Mouse (Mus musculus): ENCODE measurements around the gene Slc22a7. TPM values are rescaled to one million over a fixed set of nuclear protein-coding genes. Genes with fewer than 3 reads are reported as not detected.

The Slc22a7 gene
- polyA plus RNA-seq, 1 experiment: not detected

DNA sequence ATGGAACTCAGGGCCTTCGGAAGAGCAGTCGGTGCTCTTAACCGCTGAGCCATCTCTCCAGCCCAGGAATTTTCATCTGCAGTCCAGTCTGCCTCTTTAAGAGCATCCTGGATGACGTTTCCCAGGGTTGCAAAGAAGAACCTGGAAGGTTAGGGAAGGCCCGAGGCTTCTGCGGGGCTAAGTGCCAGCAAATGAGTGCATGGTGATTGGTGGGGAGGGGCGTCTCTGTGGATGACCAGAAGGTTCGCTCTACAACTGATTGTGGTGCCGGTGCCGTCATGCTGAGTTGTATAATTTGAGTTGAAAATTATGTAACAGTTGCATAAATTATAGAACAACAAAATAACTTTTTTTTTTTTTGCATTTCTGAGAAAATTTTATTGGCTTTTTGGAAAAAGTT, 919 bp upstream of the Slc22a7 start:
- H3K27ac ChIP-seq (ENCODE audit: insufficient read depth, low read depth, low read length): no peak overlapping the region
- WGBS: 90% methylated on average over 10 of the region's 10 CpGs

DNA sequence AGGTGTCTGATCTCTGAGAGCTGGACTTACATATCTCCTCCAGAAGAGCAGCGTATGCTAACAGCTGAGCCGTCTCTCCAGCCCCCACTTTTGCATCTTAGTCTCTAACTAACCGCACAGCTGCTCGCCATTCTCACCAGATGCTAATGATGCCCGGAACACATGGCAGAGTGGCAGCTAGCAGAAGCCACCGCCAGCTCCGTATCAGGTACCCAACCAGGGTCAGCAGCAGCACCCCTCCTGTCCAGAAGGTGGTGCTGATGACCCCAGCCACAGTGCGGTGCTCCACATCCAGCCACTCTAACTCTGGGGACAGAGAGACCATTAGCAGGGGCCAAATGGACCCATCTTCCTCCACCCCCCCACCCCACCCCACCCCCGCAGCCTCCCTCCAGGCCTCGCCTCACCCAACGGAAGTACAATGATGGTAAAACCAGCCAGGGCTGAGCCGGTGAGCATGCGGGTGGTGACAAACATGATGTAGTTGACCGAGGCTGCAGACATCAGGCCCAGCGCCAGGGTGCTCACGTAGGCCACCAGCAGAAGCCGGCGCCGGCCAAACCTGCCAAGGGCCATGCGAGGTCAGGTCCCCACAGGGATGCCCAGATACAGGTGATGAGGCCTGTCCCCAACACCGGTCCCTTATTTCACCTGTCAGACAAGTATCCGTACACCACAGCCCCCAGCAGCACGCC, 1.4 kb downstream of the Slc22a7 start:
- TF ChIP-seq CTCF (IDR thresholded peaks at IDR 0.05; ENCODE audit: extremely low read depth, insufficient read length, insufficient replicate concordance, low read depth, low read length) (peak; percentile 36; the same call in 1 of the 2 replicates), POLR2A (IDR thresholded peaks at IDR 0.05; ENCODE audit: low read depth, low read length) (no peak)
- Histone ChIP-seq H3K36me3 (ENCODE audit: control insufficient read depth, insufficient read depth, low read length) (no peaks in the 10 kb centered on the region), H3K27ac (ENCODE audit: insufficient read depth, low read depth, low read length) (no peak overlapping the region), H3K27me3 (ENCODE audit: control insufficient read depth, insufficient read depth, low read length) (peaks cover 7% of the 10 kb centered on the region; the same call in 1 of the 2 replicates), H3K4me1 (ENCODE audit: control insufficient read depth, insufficient read depth, insufficient read length, low read length) (peaks cover 2% of the 10 kb centered on the region; the same call in 1 of the 2 replicates), H3K4me3 (ENCODE audit: low read depth, low read length) (no peak overlapping the region)
- WGBS: 25% methylated on average over 23 of the region's 23 CpGs

More for the DNA sequence above, 919 bp upstream of the Slc22a7 start:
- Histone ChIP-seq H3K36me3 (ENCODE audit: control insufficient read depth, insufficient read depth, low read length) (no peaks in the 10 kb centered on the region), H3K4me3 (ENCODE audit: low read depth, low read length) (no peak overlapping the region), H3K4me1 (ENCODE audit: control insufficient read depth, insufficient read depth, insufficient read length, low read length) (no peaks in the 10 kb centered on the region), H3K27me3 (ENCODE audit: control insufficient read depth, insufficient read depth, low read length) (peaks cover 10% of the 10 kb centered on the region)
- no peak for TF ChIP-seq POLR2A (IDR thresholded peaks at IDR 0.05; ENCODE audit: low read depth, low read length)
- TF ChIP-seq CTCF (IDR thresholded peaks at IDR 0.05; ENCODE audit: extremely low read depth, insufficient read length, insufficient replicate concordance, low read depth, low read length): no peak

DNA sequence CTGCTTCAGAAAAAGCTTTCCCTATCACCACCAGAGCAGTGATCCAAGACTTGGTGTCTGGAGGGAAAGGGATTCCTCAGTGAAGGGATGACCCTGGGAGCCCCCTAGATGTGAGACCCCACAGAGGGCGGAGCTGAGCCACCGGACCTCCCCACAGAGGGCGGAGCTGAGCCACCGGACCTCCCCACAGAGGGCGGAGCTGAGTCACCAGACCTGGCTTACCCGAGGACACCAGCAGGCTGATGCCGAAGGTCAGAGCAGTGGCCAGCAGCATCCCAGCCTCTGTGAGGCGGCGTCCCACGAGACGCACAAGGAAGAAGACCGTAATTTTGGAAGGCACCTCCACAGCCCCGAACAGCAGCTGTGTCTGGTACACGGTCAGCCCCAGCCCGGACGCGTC, 4.6 kb downstream of the Slc22a7 start:
- Histone ChIP-seq H3K27ac (ENCODE audit: insufficient read depth, low read depth, low read length) (no peak overlapping the region), H3K4me3 (ENCODE audit: low read depth, low read length) (no peak overlapping the region)
- 4% methylated on average over 17 of the region's 17 CpGs for WGBS

DNA sequence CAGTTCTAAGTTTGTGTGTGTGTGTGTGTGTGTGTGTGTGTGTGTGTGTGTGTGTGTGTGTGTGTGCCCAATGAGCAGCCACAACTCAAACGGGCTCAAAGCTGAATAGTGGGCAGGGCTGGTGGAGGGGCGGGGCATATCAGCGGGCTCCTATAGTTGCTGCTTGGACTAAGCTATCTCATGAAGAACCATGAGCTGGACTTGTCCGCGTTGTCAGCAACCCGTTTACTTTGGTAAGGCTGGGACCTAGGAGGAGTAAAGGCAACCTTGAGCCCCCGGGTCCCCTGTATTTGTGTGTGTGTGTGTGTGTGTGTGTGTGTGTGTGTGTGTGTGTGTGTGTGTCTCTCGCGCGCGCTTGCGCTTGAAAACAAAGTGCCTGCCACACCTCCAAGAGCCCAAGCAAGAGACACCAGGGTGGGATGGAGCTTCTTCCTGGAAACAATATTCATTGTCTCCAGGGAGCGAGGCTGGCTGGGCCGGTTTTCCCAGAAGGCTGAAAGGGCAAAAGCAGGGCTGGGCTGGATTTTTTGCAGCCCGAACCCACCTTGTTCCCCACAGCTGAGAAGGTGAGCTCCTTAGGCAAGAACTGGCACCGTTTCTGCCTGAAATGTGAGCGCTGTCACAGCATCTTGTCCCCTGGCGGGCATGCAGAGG, 9.4 kb downstream of the Slc22a7 start, which contains the start of gene Crip3:
TSS of gene Crip3 (plus strand) at position 166 of the 654 bp plus-strand sequence.
- H3K36me3 ChIP-seq (ENCODE audit: control insufficient read depth, insufficient read depth, low read length): no peaks in the 10 kb centered on the region
- no peak within 1 kb of the TSS for H3K27ac ChIP-seq (ENCODE audit: insufficient read depth, low read depth, low read length)
- no peak for TF ChIP-seq CTCF (IDR thresholded peaks at IDR 0.05; ENCODE audit: extremely low read depth, insufficient read length, insufficient replicate concordance, low read depth, low read length)
- no peak for TF ChIP-seq POLR2A (IDR thresholded peaks at IDR 0.05; ENCODE audit: low read depth, low read length)
- peaks cover 6% of the 10 kb centered on the region for H3K4me1 ChIP-seq (ENCODE audit: control insufficient read depth, insufficient read depth, insufficient read length, low read length)
- WGBS: 6% methylated on average over 14 of the region's 18 CpGs
- peaks cover 5% of the 10 kb centered on the region; the same call in 1 of the 2 replicates for H3K27me3 ChIP-seq (ENCODE audit: control insufficient read depth, insufficient read depth, low read length)
- peak within 1 kb of the TSS; percentile 20; the same call in 1 of the 2 replicates for H3K4me3 ChIP-seq (ENCODE audit: low read depth, low read length)

More for the DNA sequence above, 4.6 kb downstream of the Slc22a7 start:
- Histone ChIP-seq H3K27me3 (ENCODE audit: control insufficient read depth, insufficient read depth, low read length) (peaks cover 7% of the 10 kb centered on the region; the same call in 1 of the 2 replicates), H3K36me3 (ENCODE audit: control insufficient read depth, insufficient read depth, low read length) (no peaks in the 10 kb centered on the region), H3K4me1 (ENCODE audit: control insufficient read depth, insufficient read depth, insufficient read length, low read length) (peaks cover 6% of the 10 kb centered on the region)
- TF ChIP-seq POLR2A (IDR thresholded peaks at IDR 0.05; ENCODE audit: low read depth, low read length): no peak
- TF ChIP-seq CTCF (IDR thresholded peaks at IDR 0.05; ENCODE audit: extremely low read depth, insufficient read length, insufficient replicate concordance, low read depth, low read length): no peak

DNA sequence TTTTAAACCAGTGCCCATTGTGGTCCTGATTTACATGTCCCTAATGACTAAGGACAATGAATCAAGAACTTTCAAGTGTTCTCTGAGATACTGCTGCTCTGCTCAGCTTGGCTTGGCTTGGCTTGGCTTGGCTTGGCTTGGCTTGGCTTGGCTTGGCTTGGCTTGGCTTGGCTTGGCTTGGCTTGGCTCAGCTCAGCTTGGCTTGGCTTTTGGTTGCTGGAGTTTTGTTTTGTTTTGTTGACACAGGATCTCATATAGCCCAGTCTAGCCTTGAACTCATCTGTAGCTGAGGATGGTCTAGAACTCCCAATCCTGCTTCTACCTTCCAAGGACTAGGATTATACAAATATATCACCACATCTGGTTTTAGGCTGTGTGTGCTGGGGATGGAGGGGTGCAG, 11.8 kb downstream of the Slc22a7 start:
- no peak for TF ChIP-seq POLR2A (IDR thresholded peaks at IDR 0.05; ENCODE audit: low read depth, low read length)
- TF ChIP-seq CTCF (IDR thresholded peaks at IDR 0.05; ENCODE audit: extremely low read depth, insufficient read length, insufficient replicate concordance, low read depth, low read length): no peak
- H3K4me3 ChIP-seq (ENCODE audit: low read depth, low read length): no peak overlapping the region
- H3K36me3 ChIP-seq (ENCODE audit: control insufficient read depth, insufficient read depth, low read length): no peaks in the 10 kb centered on the region
- no peak overlapping the region for H3K27ac ChIP-seq (ENCODE audit: insufficient read depth, low read depth, low read length)
- H3K4me1 ChIP-seq (ENCODE audit: control insufficient read depth, insufficient read depth, insufficient read length, low read length): peaks cover 3% of the 10 kb centered on the region; the same call in 1 of the 2 replicates
- H3K27me3 ChIP-seq (ENCODE audit: control insufficient read depth, insufficient read depth, low read length): no peaks in the 10 kb centered on the region

DNA sequence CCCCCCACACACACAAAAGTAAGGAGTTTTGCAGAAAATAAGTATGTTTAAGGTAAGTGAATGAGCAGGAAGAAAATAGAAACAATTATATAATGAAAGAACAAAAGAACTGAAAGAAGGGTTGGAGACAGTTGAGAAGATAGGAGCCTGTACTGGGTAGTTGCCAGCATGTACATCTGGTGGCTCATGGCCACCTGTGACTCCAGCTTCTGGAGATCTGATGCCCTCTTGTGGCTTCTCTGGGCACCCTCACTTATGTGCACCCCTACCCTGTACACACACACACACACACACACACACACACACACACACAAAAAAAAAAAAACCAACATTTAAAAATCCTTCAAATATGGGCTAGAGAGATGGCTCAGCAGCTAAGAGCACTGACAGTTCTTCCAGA, 18.5 kb downstream of the Slc22a7 start:
- Histone ChIP-seq H3K27ac (ENCODE audit: insufficient read depth, low read depth, low read length) (no peak overlapping the region), H3K4me1 (ENCODE audit: control insufficient read depth, insufficient read depth, insufficient read length, low read length) (no peaks in the 10 kb centered on the region), H3K27me3 (ENCODE audit: control insufficient read depth, insufficient read depth, low read length) (no peaks in the 10 kb centered on the region), H3K4me3 (ENCODE audit: low read depth, low read length) (no peak overlapping the region), H3K36me3 (ENCODE audit: control insufficient read depth, insufficient read depth, low read length) (no peaks in the 10 kb centered on the region)
- TF ChIP-seq POLR2A (IDR thresholded peaks at IDR 0.05; ENCODE audit: low read depth, low read length) (no peak), CTCF (IDR thresholded peaks at IDR 0.05; ENCODE audit: extremely low read depth, insufficient read length, insufficient replicate concordance, low read depth, low read length) (no peak)

DNA sequence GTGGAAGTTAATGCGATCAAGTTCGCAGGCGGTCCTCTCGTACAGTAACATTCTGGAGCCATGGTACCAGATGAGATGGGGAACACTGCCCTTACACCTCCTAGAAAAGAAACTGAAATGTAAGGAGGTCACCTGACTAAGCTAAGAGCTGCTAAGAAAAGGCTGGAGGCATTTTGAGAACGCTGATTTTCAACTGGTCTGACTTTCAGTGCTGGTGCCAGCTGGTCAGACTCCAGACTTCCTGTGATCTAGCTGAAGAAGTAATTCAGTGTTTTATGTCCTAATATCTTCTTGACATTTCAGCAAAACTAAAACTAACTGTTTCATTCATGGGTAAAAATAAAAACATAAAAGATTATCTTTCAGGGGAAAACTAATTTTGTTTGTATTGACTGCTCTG, 19.6 kb downstream of the Slc22a7 start:
- no peak for TF ChIP-seq CTCF (IDR thresholded peaks at IDR 0.05; ENCODE audit: extremely low read depth, insufficient read length, insufficient replicate concordance, low read depth, low read length)
- no peak for TF ChIP-seq POLR2A (IDR thresholded peaks at IDR 0.05; ENCODE audit: low read depth, low read length)
- 85% methylated on average over 5 of the region's 5 CpGs for WGBS
- Histone ChIP-seq H3K27ac (ENCODE audit: insufficient read depth, low read depth, low read length) (no peak overlapping the region), H3K4me1 (ENCODE audit: control insufficient read depth, insufficient read depth, insufficient read length, low read length) (no peaks in the 10 kb centered on the region), H3K4me3 (ENCODE audit: low read depth, low read length) (no peak overlapping the region), H3K36me3 (ENCODE audit: control insufficient read depth, insufficient read depth, low read length) (no peaks in the 10 kb centered on the region), H3K27me3 (ENCODE audit: control insufficient read depth, insufficient read depth, low read length) (no peaks in the 10 kb centered on the region)
